Mouse (Mus musculus): ENCODE measurements around the gene Spocd1. TPM values are rescaled to one million over a fixed set of nuclear protein-coding genes. Genes with fewer than 3 reads are reported as not detected.

Gene Spocd1
- total and polyA plus RNA-seq, 3 experiments, result 0.04 to 0.07 TPM; not detected in 1

DNA sequence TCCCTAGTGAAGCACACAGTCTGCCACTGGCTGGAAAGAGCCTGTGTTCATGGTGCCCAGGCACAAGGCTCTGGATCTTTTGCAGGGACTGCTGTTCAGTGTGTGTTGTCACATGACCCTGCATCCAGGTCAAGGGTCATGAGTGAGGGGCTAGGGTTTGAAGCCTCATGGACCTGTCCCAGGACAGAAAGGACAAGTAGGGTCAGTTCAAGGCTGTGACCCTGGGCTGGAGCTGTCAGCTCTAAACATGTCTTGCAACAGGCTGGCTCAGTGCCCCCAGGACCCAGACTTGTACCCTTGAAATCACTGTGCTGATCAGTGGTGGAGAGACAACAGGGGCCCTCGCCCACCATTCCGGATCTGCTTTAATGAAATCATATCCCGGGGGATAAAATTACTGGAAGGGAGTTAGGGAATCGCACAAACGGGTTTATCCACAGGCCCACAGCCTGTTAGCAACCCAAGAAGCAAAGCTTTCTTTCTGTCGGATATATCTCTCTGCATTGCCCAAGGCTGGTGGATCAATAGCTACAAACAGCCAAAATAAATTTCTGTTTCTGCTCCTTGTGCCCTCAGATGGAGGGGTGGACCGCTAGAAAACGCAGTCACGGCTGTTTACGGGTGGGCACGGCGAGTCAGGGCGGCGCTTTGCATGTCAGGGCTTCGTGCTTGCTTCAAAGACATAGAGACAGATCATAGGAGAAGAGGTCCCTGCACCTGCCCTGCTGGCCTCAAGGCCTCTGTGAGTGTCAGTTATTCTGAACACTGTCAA is 8.3 kb upstream of the Spocd1 start:
- Histone ChIP-seq H3K79me2 (replicated peaks; ENCODE audit: control insufficient read depth, extremely low read depth, insufficient read depth, poor library complexity, severe bottlenecking) (no peaks in the 10 kb centered on the region), H3K9me3 (replicated peaks; ENCODE audit: low read length) (peaks cover 3% of the 10 kb centered on the region), H3K4me3 (replicated peaks in 1 of 3; ENCODE audit: low read depth in 2 of 3, low read length in 2 of 3, poor library complexity in 1 of 3) (no peak overlapping the region), H3K27ac (ENCODE audit: insufficient read depth, low read depth) (no peak overlapping the region), H3K36me3 (replicated peaks in 1 of 2; ENCODE audit: control insufficient read depth in 1 of 2, insufficient read depth in 1 of 2, low read length in 1 of 2) (no peaks in the 10 kb centered on the region), H3K27me3 (replicated peaks) (peaks cover 6% of the 10 kb centered on the region), H3K9ac (ENCODE audit: insufficient read depth, low read depth) (no peak overlapping the region), H3K4me1 (ENCODE audit: control insufficient read depth in 1 of 2, insufficient read depth in 2 of 2) (peaks cover 10 to 24% of the 10 kb centered on the region in 2 experiments), H3K4me2 (ENCODE audit: insufficient read depth, low read depth, poor library complexity, severe bottlenecking) (no peak overlapping the region)
- dilution Hi-C loops (cut with MboI; ENCODE audit: extremely low pct_ligation_motif_present, extremely low pct_unique_long_range_greater_than_20kb, low sequenced_read_pairs) (no loop called here), in situ Hi-C loops (cut with MboI; ENCODE audit: low pct_ligation_motif_present, low pct_unique_long_range_greater_than_20kb, low sequenced_read_pairs) (loop anchor here (5.0 kb wide), 3 partner anchors 38 to 218 kb away; no protein-coding TSS in a partner anchor)
- TF ChIP-seq ZC3H11A (IDR thresholded peaks at IDR 0.05; ENCODE audit: low read depth, low read length) (no peak), ELF1 (IDR thresholded peaks at IDR 0.05; ENCODE audit: low read depth, low read length) (no peak), NRF1 (IDR thresholded peaks at IDR 0.05; ENCODE audit: low read depth, low read length) (no peak), MYC (IDR thresholded peaks at IDR 0.05; ENCODE audit: low read depth, low read length) (no peak), UBTF (IDR thresholded peaks at IDR 0.05; ENCODE audit: low read depth, low read length) (no peak), IRF4 (IDR thresholded peaks at IDR 0.05; ENCODE audit: low read depth, low read length) (no peak), MAZ (IDR thresholded peaks at IDR 0.05; ENCODE audit: low read depth, low read length) (no peak), CHD2 (IDR thresholded peaks at IDR 0.05; ENCODE audit: low read length) (no peak), SMC3 (IDR thresholded peaks at IDR 0.05; ENCODE audit: low read depth, low read length) (no peak), MAX (IDR thresholded peaks at IDR 0.05; ENCODE audit: low read length) (no peak), TBP (conservative IDR thresholded peaks at IDR 0.05; ENCODE audit: low read depth, low read length) (no peak)
- no peak for DNase-seq (ENCODE audit: extremely low read depth)

DNA sequence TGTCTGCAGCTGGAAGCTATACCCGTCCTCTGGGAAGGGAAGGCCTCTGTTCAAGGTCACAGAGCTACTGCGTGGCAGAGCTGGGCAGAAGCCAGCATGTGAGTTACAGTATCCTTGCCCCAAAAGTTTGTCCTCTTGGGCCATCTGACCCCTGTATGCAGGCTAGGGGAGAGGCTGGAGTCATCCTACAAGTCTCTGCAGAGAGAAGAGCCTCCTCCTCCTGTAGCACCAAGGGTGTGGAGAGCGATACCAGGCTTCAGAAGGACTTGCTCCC is 7.8 kb upstream of the Spocd1 start:
- no peak for DNase-seq (ENCODE audit: extremely low read depth)
- TF ChIP-seq E2F4 (IDR thresholded peaks at IDR 0.05; ENCODE audit: insufficient replicate concordance, low read depth, low read length) (no peak), RAD21 (IDR thresholded peaks at IDR 0.05; ENCODE audit: low read depth, low read length) (no peak), POLR2A (IDR thresholded peaks at IDR 0.05; ENCODE audit: low read depth, low read length) (no peak), ZNF384 (IDR thresholded peaks at IDR 0.05; ENCODE audit: low read depth, low read length) (no peak), TCF12 (IDR thresholded peaks at IDR 0.05; ENCODE audit: low read depth, low read length) (no peak), USF1 (IDR thresholded peaks at IDR 0.05; ENCODE audit: low read depth, low read length) (no peak)
- dilution Hi-C loops (cut with MboI; ENCODE audit: extremely low pct_ligation_motif_present, extremely low pct_unique_long_range_greater_than_20kb, low sequenced_read_pairs), result no loop called here
- peaks cover 3% of the 10 kb centered on the region for H3K9me3 ChIP-seq (replicated peaks; ENCODE audit: low read length)
- no peak overlapping the region for H3K9ac ChIP-seq (ENCODE audit: insufficient read depth, low read depth)
- H3K4me1 ChIP-seq (ENCODE audit: control insufficient read depth in 1 of 2, insufficient read depth in 2 of 2), result peaks cover 8 to 19% of the 10 kb centered on the region in 2 experiments
- peaks cover 5% of the 10 kb centered on the region for H3K27me3 ChIP-seq (replicated peaks)
- no peak overlapping the region for H3K27ac ChIP-seq (ENCODE audit: insufficient read depth, low read depth)
- H3K79me2 ChIP-seq (replicated peaks; ENCODE audit: control insufficient read depth, extremely low read depth, insufficient read depth, poor library complexity, severe bottlenecking), result no peaks in the 10 kb centered on the region
- H3K4me2 ChIP-seq (ENCODE audit: insufficient read depth, low read depth, poor library complexity, severe bottlenecking), result no peak overlapping the region
- no peaks in the 10 kb centered on the region for H3K36me3 ChIP-seq (replicated peaks in 1 of 2; ENCODE audit: control insufficient read depth in 1 of 2, insufficient read depth in 1 of 2, low read length in 1 of 2)
- in situ Hi-C loops (cut with MboI; ENCODE audit: low pct_ligation_motif_present, low pct_unique_long_range_greater_than_20kb, low sequenced_read_pairs), result loop anchor here (5.0 kb wide), 3 partner anchors 39 to 219 kb away; no protein-coding TSS in a partner anchor
- no peak overlapping the region for H3K4me3 ChIP-seq (replicated peaks in 1 of 3; ENCODE audit: low read depth in 2 of 3, low read length in 2 of 3, poor library complexity in 1 of 3)

Data from CH12.LX (cell line).